ENCODE assay signal across 8 mouse cellular contexts in the genomic region with DNA sequence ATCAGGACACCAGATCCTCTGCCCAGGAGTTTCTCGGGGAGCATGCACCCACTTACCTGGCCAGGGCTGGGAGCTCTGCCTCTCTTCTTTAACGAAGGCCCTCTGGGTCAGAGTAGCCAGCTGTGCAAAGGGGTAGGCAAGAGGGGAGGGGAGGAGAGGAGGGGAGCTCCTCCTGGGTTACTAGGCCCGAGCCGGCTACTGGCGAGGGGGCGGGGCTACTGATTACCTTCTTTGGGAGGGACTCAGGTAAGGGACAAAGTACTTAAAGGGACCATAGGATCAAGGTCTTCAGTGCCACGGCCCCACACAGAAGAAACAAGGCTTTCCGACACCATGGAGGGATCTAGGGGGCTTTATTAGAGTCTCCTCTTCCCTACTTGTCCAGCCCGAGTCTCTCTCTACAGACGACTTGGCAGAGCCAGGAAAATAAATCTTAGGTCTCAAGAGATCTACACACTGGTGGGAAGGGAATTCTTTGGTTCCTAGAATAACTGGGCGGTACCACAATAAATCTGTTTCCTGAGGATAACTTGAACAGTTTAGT. TPM values are rescaled to one million over a fixed set of nuclear protein-coding genes. Genes with fewer than 3 reads are reported as not detected.
DNase-seq lines count a peak whose midpoint lies in the region; ATAC-seq and TF ChIP-seq lines count a peak whose summit lies in the region.

No protein-coding gene starts in this region.

- TF ChIP-seq CTCF in testis, adult 2 months (IDR thresholded peaks at IDR 0.05; ENCODE audit: control insufficient read depth, insufficient read depth, insufficient replicate concordance, low read depth, low read length) = no peak
- no peak for TF ChIP-seq CTCF in embryonic fibroblast, embryonic 13.5 days (IDR thresholded peaks at IDR 0.05; ENCODE audit: borderline replicate concordance, insufficient read depth, low read length)
- TF ChIP-seq CTCF in stomach, postnatal 0 days (IDR thresholded peaks at IDR 0.05; ENCODE audit: low read depth) = no peak

- peak overlapping the region; percentile 52 for H3K4me2 ChIP-seq in stomach, postnatal 0 days (replicated peaks; ENCODE audit: low read depth)

- H3K9me3 ChIP-seq in stomach, postnatal 0 days (ENCODE audit: control insufficient read depth, low read length) = no peaks in the 10 kb centered on the region

- H3K27ac ChIP-seq in testis, adult 2 months (ENCODE audit: control insufficient read depth, insufficient read depth, low read depth, low read length) = peak overlapping the region; percentile 23
- peak overlapping the region; percentile 45 for H3K27ac ChIP-seq in embryonic fibroblast, embryonic 13.5 days (ENCODE audit: insufficient read depth, low read length)
- H3K27ac ChIP-seq in stomach, postnatal 0 days (replicated peaks) = peak overlapping the region; percentile 90

- peak overlapping the region; percentile 72 for H3K4me3 ChIP-seq in testis, adult 2 months (ENCODE audit: control insufficient read depth, low read depth, low read length)
- H3K4me3 ChIP-seq in embryonic fibroblast, embryonic 13.5 days (ENCODE audit: insufficient read depth, low read length) = peak overlapping the region; percentile 33
- H3K4me3 ChIP-seq in stomach, postnatal 0 days (ENCODE audit: low read depth, low read length) = peak overlapping the region; percentile 70

- no peak for TF ChIP-seq EP300 in stomach, postnatal 0 days (optimal IDR thresholded peaks at IDR 0.05)

- peaks cover 19% of the 10 kb centered on the region for H3K4me1 ChIP-seq in testis, adult 2 months (ENCODE audit: control insufficient read depth, insufficient read depth, low read length)
- H3K4me1 ChIP-seq in embryonic fibroblast, embryonic 13.5 days (ENCODE audit: control insufficient read depth, insufficient read depth, low read length) = peaks cover 7% of the 10 kb centered on the region
- H3K4me1 ChIP-seq in stomach, postnatal 0 days (replicated peaks; ENCODE audit: control insufficient read depth, insufficient read depth) = 0 out of 2 replicates have a peak, but pooled peaks cover 5% of the 10 kb centered on the region

- peak overlapping the region; percentile 71 for H3K9ac ChIP-seq in stomach, postnatal 0 days (ENCODE audit: low read length)

- peak; percentile 68 for ATAC-seq in stomach, postnatal 0 days (ENCODE audit: low FRiP score, low TSS enrichment)

- DNase-seq in testis, postnatal 14 days (ENCODE audit: low spot score) = no peak
- peak; percentile 85 for DNase-seq in kidney, adult 11 months
- DNase-seq in lung, adult 18-20 months = peak; percentile 75 to 84
- peak; percentile 89 for DNase-seq in stomach, postnatal 0 days (ENCODE audit: low spot score)
- DNase-seq in natural killer cell, adult 2 months (ENCODE audit: low spot score in 2 of 2) = no peak
- no peak for DNase-seq in right cerebral cortex, adult 18-20 months

- no peaks in the 10 kb centered on the region for H3K36me3 ChIP-seq in testis, adult 2 months (ENCODE audit: control insufficient read depth, insufficient read depth, low read length)
- 0 out of 2 replicates have a peak, but pooled peaks cover 2% of the 10 kb centered on the region for H3K36me3 ChIP-seq in stomach, postnatal 0 days (ENCODE audit: control insufficient read depth, insufficient read depth, low read length)

- TF ChIP-seq POLR2A in testis, adult 2 months (IDR thresholded peaks at IDR 0.05; ENCODE audit: control insufficient read depth, low read depth, low read length) = no peak
- TF ChIP-seq POLR2A in embryonic fibroblast, embryonic 13.5 days (IDR thresholded peaks at IDR 0.05; ENCODE audit: low read depth, low read length) = no peak

- 8% methylated on average over 11 of the region's 11 CpGs for WGBS in stomach, postnatal 0 days

- H3K27me3 ChIP-seq in testis, adult 2 months (ENCODE audit: control insufficient read depth, insufficient read depth, low read length) = no peaks in the 10 kb centered on the region
- no peaks in the 10 kb centered on the region for H3K27me3 ChIP-seq in stomach, postnatal 0 days (ENCODE audit: control insufficient read depth, insufficient read depth, low read length)

RNA-seq across cellular contexts. Expression of a gene that starts 0.6 kb away (rescaled TPM):
- 115 and 123 TPM in 2 replicates for polyA plus RNA-seq in testis, adult 2 months (2012; rRNA removed)
- polyA plus RNA-seq in embryonic fibroblast, embryonic 13.5 days (2011; ENCODE audit: insufficient read length, low read depth, missing spikeins) = 33.0 and 38.0 TPM in 2 replicates
- polyA plus RNA-seq in stomach, postnatal 0 days (2015; fragmentation: Nextera tagmentation; extraction: Ambion mirVana) = 43.0 and 44.1 TPM in 2 replicates

RNA-seq across cellular contexts. Expression of a gene that starts 0.9 kb away (rescaled TPM):
- 27.3 and 27.9 TPM in 2 replicates for polyA plus RNA-seq in testis, adult 2 months (2012; rRNA removed)
- polyA plus RNA-seq in embryonic fibroblast, embryonic 13.5 days (2011; ENCODE audit: insufficient read length, low read depth, missing spikeins) = 15.1 and 17.5 TPM in 2 replicates
- 33.6 and 37.4 TPM in 2 replicates for polyA plus RNA-seq in stomach, postnatal 0 days (2015; fragmentation: Nextera tagmentation; extraction: Ambion mirVana)

RNA-seq across cellular contexts. Expression of a gene that starts 8.9 kb away (rescaled TPM):
- polyA plus RNA-seq in testis, adult 2 months (2012; rRNA removed) = 3.4 and 3.5 TPM in 2 replicates
- polyA plus RNA-seq in embryonic fibroblast, embryonic 13.5 days (2011; ENCODE audit: insufficient read length, low read depth, missing spikeins) = 15.4 and 16.9 TPM in 2 replicates
- 3.4 and 3.8 TPM in 2 replicates for polyA plus RNA-seq in stomach, postnatal 0 days (2015; fragmentation: Nextera tagmentation; extraction: Ambion mirVana)

RNA-seq across cellular contexts. Expression of a gene that starts 30.4 kb away (rescaled TPM):
- polyA plus RNA-seq in testis, adult 2 months (2012; rRNA removed) = 10.4 and 16.3 TPM in 2 replicates
- polyA plus RNA-seq in embryonic fibroblast, embryonic 13.5 days (2011; ENCODE audit: insufficient read length, low read depth, missing spikeins) = 439 and 601 TPM in 2 replicates
- 157 and 176 TPM in 2 replicates for polyA plus RNA-seq in stomach, postnatal 0 days (2015; fragmentation: Nextera tagmentation; extraction: Ambion mirVana)

RNA-seq across cellular contexts. Expression of a gene that starts 42.0 kb away (rescaled TPM):
- 5.4 and 5.8 TPM in 2 replicates for polyA plus RNA-seq in testis, adult 2 months (2012; rRNA removed)
- polyA plus RNA-seq in embryonic fibroblast, embryonic 13.5 days (2011; ENCODE audit: insufficient read length, low read depth, missing spikeins) = 41.5 and 64.3 TPM in 2 replicates
- 76.1 and 76.9 TPM in 2 replicates for polyA plus RNA-seq in stomach, postnatal 0 days (2015; fragmentation: Nextera tagmentation; extraction: Ambion mirVana)

Comparison
In these comparisons a context has a peak if more than half of its experiments do, and no peak if none do; other contexts are left out.
1. H3K27ac ChIP-seq: peak in every context shown above with its lines; median percentile 90 in stomach, postnatal 0 days; 45 in embryonic fibroblast, embryonic 13.5 days; 23 in testis, adult 2 months.
2. DNase-seq: peak in kidney, adult 11 months (single experiment), lung, adult 18-20 months (2 of 2) and stomach, postnatal 0 days (single experiment); none in testis, postnatal 14 days (single experiment), natural killer cell, adult 2 months (0 of 2) and right cerebral cortex, adult 18-20 months (single experiment).
3. Peak in every context shown above with its lines, with median percentiles within 50 percentile points of each other: H3K4me3 ChIP-seq.